Mouse (Mus musculus) MEL (cell line): ENCODE measurements around the gene Hnrnph3. TPM values are rescaled to one million over a fixed set of nuclear protein-coding genes. Genes with fewer than 3 reads are reported as not detected.
"Not testable (repeated sequence)": the region's sequence is repeated elsewhere in the genome, so short reads cannot be mapped to it uniquely, and the experiment has no call there.

Source experiments
- DNase-seq: peaks from one replicate; pipeline ENCODE4 v3.0.0; 2011; ENCODE audit warnings: low read depth, low spot score
- H3K27ac ChIP-seq: 2 replicates; pipeline ENCODE4 v1.5.1; 2012; ENCODE audit warnings: low read depth, mild to moderate bottlenecking, control low read depth, low read length, moderate library complexity; ENCODE audit not compliant: control insufficient read depth
- H3K27me3 ChIP-seq, 2 experiments: fragments of 150-350 bp in 1 of 2; sonication (generic) in 1 of 2; 2 replicates each; pipeline ENCODE4 v1.6.1; 2012; ENCODE audit warnings: low read length in 2 of 2, mild to moderate bottlenecking in 2 of 2, improper control_type of control experiment in 1 of 2, moderate library complexity in 1 of 2; ENCODE audit not compliant: insufficient read depth in 2 of 2, control insufficient read depth in 1 of 2
- H3K36me3 ChIP-seq, 2 experiments: 2 replicates each; pipeline ENCODE4 v1.6.1; 2012 to 2014; ENCODE audit warnings: low read length in 2 of 2, improper control_type of control experiment in 1 of 2, inconsistent platforms in 1 of 2, mild to moderate bottlenecking in 1 of 2; ENCODE audit not compliant: insufficient read depth in 2 of 2, control insufficient read depth in 1 of 2
- H3K4me1 ChIP-seq, 2 experiments: fragments of 150-350 bp in 1 of 2; sonication (generic) in 1 of 2; 2 replicates each; pipeline ENCODE4 v1.6.1; 2012; ENCODE audit warnings: low read length in 2 of 2, improper control_type of control experiment in 1 of 2, mild to moderate bottlenecking in 1 of 2; ENCODE audit not compliant: insufficient read depth in 2 of 2, control insufficient read depth in 1 of 2
- H3K4me3 ChIP-seq, 2 experiments: fragments of 150-350 bp in 1 of 2; sonication (generic) in 1 of 2; 2 replicates each; pipeline ENCODE4 v1.5.1; 2012; ENCODE audit warnings: low read depth in 2 of 2, low read length in 2 of 2, mild to moderate bottlenecking in 2 of 2, moderate library complexity in 2 of 2, control low read depth in 1 of 2, improper control_type of control experiment in 1 of 2; ENCODE audit not compliant: control insufficient read depth in 1 of 2, insufficient read depth in 1 of 2
- H3K79me2 ChIP-seq: 2 replicates; pipeline ENCODE4 v1.6.1; 2012; ENCODE audit warnings: mild to moderate bottlenecking, low read length, moderate library complexity; ENCODE audit not compliant: control insufficient read depth, poor library complexity, insufficient read depth
- H3K9ac ChIP-seq: 2 replicates; pipeline ENCODE4 v1.6.1; 2012; ENCODE audit warnings: low read depth, mild to moderate bottlenecking, control low read depth, low read length, moderate library complexity; ENCODE audit not compliant: control insufficient read depth, poor library complexity, severe bottlenecking
- H3K9me3 ChIP-seq: fragments of 150-350 bp; sonication (generic); replicated peaks from 2 replicates; pipeline ENCODE4 v1.6.1; 2012; ENCODE audit warnings: mild to moderate bottlenecking, low read length, improper control_type of control experiment, moderate library complexity; ENCODE audit not compliant: insufficient read depth
- CHD1 ChIP-seq: IDR thresholded peaks from 2 replicates; pipeline ENCODE4 v1.6.1; 2012; ENCODE audit warnings: low read depth, mild to moderate bottlenecking, inconsistent platforms, low read length, improper control_type of control experiment
- CTCF ChIP-seq, 3 experiments: IDR thresholded peaks in 2 of 3; conservative IDR thresholded peaks in 1 of 3; 2 replicates each; pipeline ENCODE4 v1.5.1; 2011 to 2012; ENCODE audit warnings: low read length in 3 of 3, low read depth in 2 of 3, mild to moderate bottlenecking in 2 of 3, improper control_type of control experiment in 1 of 3, inconsistent platforms in 1 of 3, mixed read lengths in 1 of 3, moderate library complexity in 1 of 3; ENCODE audit not compliant: control insufficient read depth in 1 of 3, insufficient read depth in 1 of 3, poor library complexity in 1 of 3, severe bottlenecking in 1 of 3
- E2F4 ChIP-seq: IDR thresholded peaks from 2 replicates; pipeline ENCODE4 v1.6.1; 2011; ENCODE audit warnings: low read depth, low read length, improper control_type of control experiment, borderline replicate concordance
- ETS1 ChIP-seq: IDR thresholded peaks from 2 replicates; pipeline ENCODE4 v1.6.1; 2012; ENCODE audit warnings: low read depth, mild to moderate bottlenecking, inconsistent platforms, low read length, improper control_type of control experiment, moderate library complexity
- GABPA ChIP-seq: IDR thresholded peaks from 2 replicates; pipeline ENCODE4 v1.6.1; 2012; ENCODE audit warnings: low read depth, mild to moderate bottlenecking, inconsistent platforms, low read length, improper control_type of control experiment, moderate library complexity
- JUND ChIP-seq: IDR thresholded peaks from 2 replicates; pipeline ENCODE4 v1.6.1; 2011; ENCODE audit warnings: low read depth, mild to moderate bottlenecking, improper control_type of control experiment, low read length
- KAT2A ChIP-seq: conservative IDR thresholded peaks from 2 replicates; pipeline ENCODE4 v1.6.1; 2012; ENCODE audit warnings: low read depth, low read length, improper control_type of control experiment, inconsistent platforms
- MAZ ChIP-seq: IDR thresholded peaks from 2 replicates; pipeline ENCODE4 v1.6.1; 2012; ENCODE audit warnings: low read depth, mild to moderate bottlenecking, inconsistent platforms, low read length, improper control_type of control experiment
- MYB ChIP-seq: IDR thresholded peaks from 2 replicates; pipeline ENCODE4 v1.6.1; 2011; ENCODE audit warnings: mild to moderate bottlenecking, low read depth, low read length, improper control_type of control experiment
- POLR2AphosphoS2 ChIP-seq: IDR thresholded peaks from 2 replicates; pipeline ENCODE4 v1.6.1; 2011; ENCODE audit warnings: low read length, improper control_type of control experiment
- POLR2AphosphoS5 ChIP-seq: IDR thresholded peaks from 2 replicates; pipeline ENCODE4 v1.6.1; 2012; ENCODE audit warnings: low read depth, borderline replicate concordance, mild to moderate bottlenecking, inconsistent platforms, low read length, moderate library complexity, mixed read lengths
- RAD21 ChIP-seq: IDR thresholded peaks from 2 replicates; pipeline ENCODE4 v1.6.1; 2011; ENCODE audit warnings: mild to moderate bottlenecking, low read depth, low read length, improper control_type of control experiment
- RCOR1 ChIP-seq: IDR thresholded peaks from 2 replicates; pipeline ENCODE4 v1.6.1; 2012; ENCODE audit warnings: low read depth, mild to moderate bottlenecking, inconsistent platforms, low read length, improper control_type of control experiment
- SMC3 ChIP-seq: IDR thresholded peaks from 2 replicates; pipeline ENCODE4 v1.6.1; 2011; ENCODE audit warnings: low read depth, low read length, improper control_type of control experiment
- TBP ChIP-seq: IDR thresholded peaks from 2 replicates; pipeline ENCODE4 v1.8.0; 2011; ENCODE audit warnings: low read depth, low read length, improper control_type of control experiment
- TCF12 ChIP-seq: IDR thresholded peaks from 2 replicates; pipeline ENCODE4 v1.6.1; 2014; ENCODE audit warnings: low read depth, mild to moderate bottlenecking, inconsistent platforms, low read length, improper control_type of control experiment, moderate library complexity
- UBTF ChIP-seq: IDR thresholded peaks from 2 replicates; pipeline ENCODE4 v1.6.1; 2012; ENCODE audit warnings: low read depth, mild to moderate bottlenecking, inconsistent platforms, low read length, improper control_type of control experiment, moderate library complexity, borderline replicate concordance; ENCODE audit not compliant: insufficient read depth
- USF2 ChIP-seq, 2 experiments: IDR thresholded peaks; 2 replicates each; pipeline ENCODE4 v1.6.1; 2011 to 2012; ENCODE audit warnings: improper control_type of control experiment in 2 of 2, low read length in 2 of 2, borderline replicate concordance in 1 of 2, inconsistent platforms in 1 of 2, low read depth in 1 of 2, mild to moderate bottlenecking in 1 of 2; ENCODE audit not compliant: insufficient read depth in 1 of 2
- ZC3H11A ChIP-seq: IDR thresholded peaks from 2 replicates; pipeline ENCODE4 v1.6.1; 2012; ENCODE audit warnings: low read depth, mild to moderate bottlenecking, inconsistent platforms, low read length, improper control_type of control experiment
- ZKSCAN1 ChIP-seq: IDR thresholded peaks from 2 replicates; pipeline ENCODE4 v1.6.1; 2012; ENCODE audit warnings: low read depth, mild to moderate bottlenecking, inconsistent platforms, low read length, improper control_type of control experiment, moderate library complexity
- ZMIZ1 ChIP-seq: IDR thresholded peaks from 2 replicates; pipeline ENCODE4 v1.6.1; 2012; ENCODE audit warnings: low read depth, mild to moderate bottlenecking, inconsistent platforms, low read length, improper control_type of control experiment, moderate library complexity
- polyA plus RNA-seq, 2 experiments: library from polyadenylated mRNA; stranded (reverse) in 1 of 2; unstranded in 1 of 2; fragments of >175 nt in 1 of 2; fragments of >200 nt in 1 of 2; gene quantifications; 2 replicates each; pipeline versions ENCODE4 v1.2.1 to v1.2.4; 2012; ENCODE audit warnings: low replicate concordance in 2 of 2, low read depth in 1 of 2; ENCODE audit not compliant: insufficient read length in 2 of 2, insufficient read depth in 1 of 2, missing spikeins in 1 of 2
- total RNA-seq: library from RNA; depleted of rRNA; stranded (reverse); fragments of 300-350 nt; gene quantifications from 2 replicates; pipeline ENCODE4 v1.2.3, GENCODE M21; 2012

The Hnrnph3 gene
- total and polyA plus RNA-seq, 3 experiments: 11.5 to 62.4 TPM; not detected in 1

DNA sequence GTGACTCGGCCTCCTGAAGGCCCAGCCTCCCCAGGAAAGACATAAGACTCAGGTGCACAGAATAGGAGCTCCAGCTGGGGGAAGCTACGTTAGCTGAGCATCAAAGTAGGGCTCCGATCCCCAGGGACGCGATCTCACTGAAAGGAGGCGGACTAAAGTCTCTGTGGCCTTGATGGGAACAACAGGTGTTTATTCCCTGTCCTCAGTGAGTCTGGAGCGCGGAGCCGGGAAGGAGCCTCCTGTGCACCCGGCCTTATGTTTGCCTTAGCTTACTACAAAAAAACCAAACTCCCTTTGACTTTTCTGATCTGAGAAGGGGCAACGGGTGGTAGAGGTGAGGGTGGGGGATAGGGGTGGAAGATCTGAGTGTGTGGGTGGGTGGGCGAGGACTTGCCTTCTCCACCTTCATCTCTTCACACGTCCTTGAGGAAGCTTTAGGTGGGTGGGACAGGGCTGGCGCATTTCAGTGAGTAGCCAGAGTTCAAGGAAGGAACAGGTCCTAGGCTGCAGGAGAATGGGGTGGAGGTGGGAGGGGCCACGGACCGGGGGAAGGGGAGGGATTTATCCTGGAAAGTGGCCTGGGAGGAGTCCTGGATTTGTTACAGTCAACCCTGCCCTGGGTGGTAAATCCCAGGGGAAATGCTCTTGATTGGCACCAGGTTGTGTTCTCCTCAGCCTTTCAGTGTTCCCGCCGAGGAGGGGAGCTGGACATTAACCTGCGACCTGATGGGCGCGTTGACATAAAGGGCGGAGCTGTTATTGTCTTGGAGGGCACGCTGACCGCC, 33.1 kb upstream of the Hnrnph3 start:
- TF ChIP-seq GABPA (no peak), MYB (no peak), ZC3H11A (no peak), USF2 (IDR thresholded peaks at IDR 0.05; ENCODE audit: borderline replicate concordance in 1 of 2, insufficient read depth in 1 of 2, low read depth in 1 of 2, low read length in 2 of 2) (no peak), SMC3 (no peak), TBP (no peak), JUND (no peak), TCF12 (no peak), RCOR1 (no peak), RAD21 (no peak), CHD1 (no peak), POLR2AphosphoS5 (no peak), ZKSCAN1 (no peak), POLR2AphosphoS2 (no peak)

DNA sequence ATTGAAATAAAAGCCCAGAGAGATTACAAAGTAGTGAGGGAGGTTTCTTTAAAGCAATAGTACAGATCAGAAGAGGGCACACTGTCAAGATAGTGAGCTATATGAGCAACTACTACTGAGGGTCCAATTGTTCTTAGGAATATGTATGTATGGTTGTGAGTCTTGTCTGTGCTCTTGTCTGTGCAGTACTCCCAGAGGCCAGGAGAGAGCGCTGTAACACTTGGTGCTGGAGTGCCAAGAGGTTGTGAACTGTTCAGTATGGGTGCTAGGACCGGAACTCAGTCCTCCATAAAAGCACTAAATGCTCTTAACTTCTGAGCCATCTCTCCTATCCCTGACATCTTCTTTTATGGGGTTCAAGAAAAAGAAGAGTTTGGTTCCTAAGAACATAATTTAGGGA, 30.6 kb upstream of the Hnrnph3 start:
- Histone ChIP-seq H3K36me3 (no peaks in the 10 kb centered on the region), H3K9ac (no peak overlapping the region), H3K27me3 (no peaks in the 10 kb centered on the region; a peak in 1 of 4 replicates), H3K27ac (no peak overlapping the region), H3K4me1 (no peaks in the 10 kb centered on the region), H3K9me3 (no peaks in the 10 kb centered on the region), H3K79me2 (no peaks in the 10 kb centered on the region)
- peak; percentile 34 for DNase-seq
- TF ChIP-seq JUND (no peak), USF2 (IDR thresholded peaks at IDR 0.05; ENCODE audit: borderline replicate concordance in 1 of 2, insufficient read depth in 1 of 2, low read depth in 1 of 2, low read length in 2 of 2) (no peak), KAT2A (no peak), POLR2AphosphoS2 (no peak), MAZ (no peak), ETS1 (no peak), CTCF (IDR thresholded peaks at IDR 0.05 in 2 of 3, conservative IDR thresholded peaks at IDR 0.05 in 1 of 3; ENCODE audit: control insufficient read depth in 1 of 3, insufficient read depth in 1 of 3, low read depth in 2 of 3, low read length in 3 of 3, poor library complexity in 1 of 3, severe bottlenecking in 1 of 3) (peak; percentile 30 to 49 (median 44)), SMC3 (peak; percentile 33), RCOR1 (no peak), E2F4 (no peak), UBTF (no peak), CHD1 (no peak), ZMIZ1 (no peak), RAD21 (peak; percentile 20)
- TF ChIP-seq, all 39 proteins: peak for 3
- no peak overlapping the region for H3K4me3 ChIP-seq

More for the DNA sequence above, 33.1 kb upstream of the Hnrnph3 start:
- H3K9ac ChIP-seq: no peak overlapping the region
- H3K36me3 ChIP-seq: no peaks in the 10 kb centered on the region
- DNase-seq: no peak
- no peaks in the 10 kb centered on the region; a peak in 1 of 4 replicates for H3K27me3 ChIP-seq
- H3K79me2 ChIP-seq: no peaks in the 10 kb centered on the region
- H3K9me3 ChIP-seq: no peaks in the 10 kb centered on the region
- H3K27ac ChIP-seq: no peak overlapping the region
- no peaks in the 10 kb centered on the region; a peak in 1 of 4 replicates for H3K4me1 ChIP-seq
- no peak overlapping the region for H3K4me3 ChIP-seq

DNA sequence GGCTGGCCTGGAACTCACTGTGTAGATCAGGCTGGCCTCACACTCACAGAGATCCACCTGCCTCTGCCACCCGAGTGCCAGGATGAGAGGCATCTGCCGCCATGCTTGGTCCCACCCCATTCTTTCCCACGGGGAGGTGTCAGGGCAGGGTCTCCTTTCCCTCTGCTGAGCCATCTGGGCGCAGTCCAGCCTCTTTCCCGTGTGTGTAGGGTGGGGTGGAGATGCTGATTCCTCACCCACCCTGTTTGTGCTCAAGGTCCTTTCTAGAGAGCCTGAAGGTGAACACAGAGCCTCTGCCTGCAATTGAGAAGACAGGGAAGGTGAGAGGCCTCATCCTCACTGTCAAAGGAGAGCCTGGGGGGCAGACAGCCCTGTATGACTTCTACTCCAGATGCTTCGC, 30.1 kb upstream of the Hnrnph3 start:
- H3K4me1 ChIP-seq, H3K79me2 ChIP-seq, H3K36me3 ChIP-seq, H3K9ac ChIP-seq, H3K27me3 ChIP-seq, DNase-seq, H3K27ac ChIP-seq, H3K9me3 ChIP-seq, H3K4me3 ChIP-seq: not testable (repeated sequence)
